8 mouse cellular contexts compared by ENCODE assay signal in genomic region chr5:125392977-125393621, GRCm38 (mm10). TPM values are rescaled to one million over a fixed set of nuclear protein-coding genes. Genes with fewer than 3 reads are reported as not detected.
DNase-seq lines count a peak whose midpoint lies in the region; ATAC-seq and TF ChIP-seq lines count a peak whose summit lies in the region.

No protein-coding gene starts in this region.

- 0 out of 2 replicates have a peak, but pooled peaks have one; percentile 39 for TF ChIP-seq EP300 in liver, embryonic 14.5 days (IDR thresholded peaks at IDR 0.05; ENCODE audit: low read depth)
- TF ChIP-seq EP300 in stomach, postnatal 0 days (optimal IDR thresholded peaks at IDR 0.05) = no peak

- ATAC-seq in CD4-positive, CD25-positive, alpha-beta regulatory T cell, adult 4 months = peak; percentile 66
- peak; percentile 93 for ATAC-seq in heart, embryonic 15.5 days (replicated peaks; ENCODE audit: insufficient number of reproducible peaks, insufficient read depth, low FRiP score, low read depth)
- peak; percentile 86 for ATAC-seq in liver, embryonic 14.5 days (ENCODE audit: insufficient read depth)
- ATAC-seq in neural tube, embryonic 11.5 days (ENCODE audit: insufficient read depth, low FRiP score, low TSS enrichment) = peak; percentile 84
- peak; percentile 92 for ATAC-seq in stomach, postnatal 0 days (ENCODE audit: low FRiP score, low TSS enrichment)

- no peaks in the 10 kb centered on the region for H3K9me3 ChIP-seq in forebrain, embryonic 10.5 days
- H3K9me3 ChIP-seq in heart, embryonic 15.5 days (replicated peaks) = no peaks in the 10 kb centered on the region
- no peaks in the 10 kb centered on the region for H3K9me3 ChIP-seq in liver, embryonic 14.5 days (ENCODE audit: control insufficient read depth, low read length)
- no peaks in the 10 kb centered on the region for H3K9me3 ChIP-seq in neural tube, embryonic 11.5 days (ENCODE audit: control insufficient read depth, low read length)
- no peaks in the 10 kb centered on the region for H3K9me3 ChIP-seq in stomach, postnatal 0 days (ENCODE audit: control insufficient read depth, low read length)

- H3K9ac ChIP-seq in heart, embryonic 15.5 days = peak overlapping the region; percentile 54
- peak overlapping the region; percentile 70 for H3K9ac ChIP-seq in liver, embryonic 14.5 days (replicated peaks)
- peak overlapping the region; percentile 56 for H3K9ac ChIP-seq in neural tube, embryonic 11.5 days (ENCODE audit: low read length)
- H3K9ac ChIP-seq in stomach, postnatal 0 days (ENCODE audit: low read length) = peak overlapping the region; percentile 64

- H3K4me3 ChIP-seq in forebrain, embryonic 10.5 days = peak overlapping the region; percentile 46
- H3K4me3 ChIP-seq in heart, embryonic 15.5 days = peak overlapping the region; percentile 38
- H3K4me3 ChIP-seq in liver, embryonic 14.5 days (ENCODE audit: insufficient read depth in 1 of 2, low read depth in 2 of 2, low read length in 2 of 2) = peak overlapping the region; percentile 55 to 60
- peak overlapping the region; percentile 24 for H3K4me3 ChIP-seq in neural tube, embryonic 11.5 days (ENCODE audit: low read depth, low read length)
- peak overlapping the region; percentile 17 for H3K4me3 ChIP-seq in stomach, postnatal 0 days (ENCODE audit: low read depth, low read length)

- no peak for TF ChIP-seq CTCF in liver, embryonic 14.5 days (IDR thresholded peaks at IDR 0.05; ENCODE audit: low read depth)
- TF ChIP-seq CTCF in stomach, postnatal 0 days (IDR thresholded peaks at IDR 0.05; ENCODE audit: low read depth) = no peak

- peak overlapping the region; percentile 62 for H3K4me2 ChIP-seq in heart, embryonic 15.5 days
- peak overlapping the region; percentile 69 for H3K4me2 ChIP-seq in liver, embryonic 14.5 days (ENCODE audit: low read depth)
- H3K4me2 ChIP-seq in neural tube, embryonic 11.5 days (ENCODE audit: low read depth) = peak overlapping the region; percentile 45
- peak overlapping the region; percentile 51 for H3K4me2 ChIP-seq in stomach, postnatal 0 days (replicated peaks; ENCODE audit: low read depth)

- peaks cover 8% of the 10 kb centered on the region for H3K36me3 ChIP-seq in forebrain, embryonic 10.5 days (replicated peaks)
- H3K36me3 ChIP-seq in heart, embryonic 15.5 days = no peaks in the 10 kb centered on the region
- H3K36me3 ChIP-seq in liver, embryonic 14.5 days (replicated peaks; ENCODE audit: control insufficient read depth, insufficient read depth, low read depth) = peaks cover 6% of the 10 kb centered on the region
- H3K36me3 ChIP-seq in neural tube, embryonic 11.5 days (ENCODE audit: control insufficient read depth, insufficient read depth, low read length) = no peaks in the 10 kb centered on the region
- H3K36me3 ChIP-seq in stomach, postnatal 0 days (ENCODE audit: control insufficient read depth, insufficient read depth, low read length) = no peaks in the 10 kb centered on the region; the same call in 1 of the 2 replicates

- peak; percentile 89 for DNase-seq in c-Kit-positive CD71-negative TER-119-negative erythroid progenitor cells, embryonic 14.5 days (ENCODE audit: low read depth)
- DNase-seq in forebrain, embryonic 10.5 days (ENCODE audit: extremely low spot score, low spot score) = peak; percentile 93
- peak; percentile 98 to 99 for DNase-seq in kidney, postnatal 25 days
- peak; percentile 91 to 94 (median 92) for DNase-seq in liver, embryonic 14.5 days (ENCODE audit: low read depth in 3 of 3, low spot score in 3 of 3)
- DNase-seq in neural tube, embryonic 11.5 days (ENCODE audit: low spot score) = peak; percentile 93
- DNase-seq in stomach, postnatal 0 days (ENCODE audit: low spot score) = peak; percentile 97

- H3K27me3 ChIP-seq in forebrain, embryonic 10.5 days (ENCODE audit: poor library complexity, severe bottlenecking) = 0 out of 2 replicates have a peak, but pooled peaks cover 1% of the 10 kb centered on the region
- no peaks in the 10 kb centered on the region for H3K27me3 ChIP-seq in heart, embryonic 15.5 days
- peaks cover 3% of the 10 kb centered on the region for H3K27me3 ChIP-seq in liver, embryonic 14.5 days (ENCODE audit: control insufficient read depth, insufficient read depth, low read length)
- no peaks in the 10 kb centered on the region for H3K27me3 ChIP-seq in neural tube, embryonic 11.5 days (ENCODE audit: control insufficient read depth, insufficient read depth, low read length)
- no peaks in the 10 kb centered on the region for H3K27me3 ChIP-seq in stomach, postnatal 0 days (ENCODE audit: control insufficient read depth, insufficient read depth, low read length)

- H3K4me1 ChIP-seq in forebrain, embryonic 10.5 days = peaks cover 48% of the 10 kb centered on the region
- H3K4me1 ChIP-seq in heart, embryonic 15.5 days (replicated peaks) = peaks cover 45% of the 10 kb centered on the region
- H3K4me1 ChIP-seq in liver, embryonic 14.5 days (replicated peaks; ENCODE audit: control insufficient read depth in 2 of 2, insufficient read depth in 2 of 2, low read length in 1 of 2) = peaks cover 20 to 37% of the 10 kb centered on the region in 2 experiments
- peaks cover 21% of the 10 kb centered on the region for H3K4me1 ChIP-seq in neural tube, embryonic 11.5 days (ENCODE audit: control insufficient read depth, insufficient read depth, low read length)
- H3K4me1 ChIP-seq in stomach, postnatal 0 days (replicated peaks; ENCODE audit: control insufficient read depth, insufficient read depth) = peaks cover 8% of the 10 kb centered on the region; the same call in 1 of the 2 replicates

- 1% methylated on average over 20 of the region's 20 CpGs for WGBS in forebrain, embryonic 10.5 days
- WGBS in heart, embryonic 15.5 days = 0% methylated on average over 19 of the region's 20 CpGs
- WGBS in liver, embryonic 14.5 days (ENCODE audit: insufficient replicate concordance) = under 1% methylated on average over 20 of the region's 20 CpGs
- WGBS in neural tube, embryonic 11.5 days = under 1% methylated on average over 20 of the region's 20 CpGs
- under 1% methylated on average over 19 of the region's 20 CpGs for WGBS in stomach, postnatal 0 days

- peak overlapping the region; percentile 96 for H3K27ac ChIP-seq in forebrain, embryonic 10.5 days
- H3K27ac ChIP-seq in heart, embryonic 15.5 days = peak overlapping the region; percentile 97
- H3K27ac ChIP-seq in liver, embryonic 14.5 days = peak overlapping the region; percentile 90
- peak overlapping the region; percentile 97 for H3K27ac ChIP-seq in neural tube, embryonic 11.5 days (ENCODE audit: low read depth, low read length)
- H3K27ac ChIP-seq in stomach, postnatal 0 days (replicated peaks) = peak overlapping the region; percentile 96

RNA-seq across cellular contexts. Expression of gene Ubc, which starts 3.1 kb away (rescaled TPM):
- 1,000 to 10,000 TPM in 1 of 2 experiments, 100 to 1,000 TPM in 1; 954 to 1,216 TPM for polyA plus RNA-seq in CD4-positive, CD25-positive, alpha-beta regulatory T cell, adult 4 months (2017; shearing (Covaris generic))
- polyA plus RNA-seq in forebrain, embryonic 10.5 days (2016; fragmentation: Nextera tagmentation; extraction: Ambion mirVana) = 931 and 967 TPM in 2 replicates
- polyA plus RNA-seq in heart, embryonic 15.5 days (2015; fragmentation: Nextera tagmentation; extraction: Ambion mirVana) = 782 and 963 TPM in 2 replicates
- polyA plus RNA-seq in liver, embryonic 14.5 days (2012; rRNA removed) = 155 and 221 TPM in 2 replicates
- 313 and 374 TPM in 2 replicates for polyA plus RNA-seq in liver, embryonic 14.5 days (2014; fragmentation: Nextera tagmentation; extraction: Ambion mirVana)
- 1,090 and 1,143 TPM in 2 replicates for polyA plus RNA-seq in neural tube, embryonic 11.5 days (2014; fragmentation: Nextera tagmentation; extraction: Ambion mirVana)
- polyA plus RNA-seq in stomach, postnatal 0 days (2015; fragmentation: Nextera tagmentation; extraction: Ambion mirVana) = 537 and 549 TPM in 2 replicates

RNA-seq across cellular contexts. Expression of gene Gm10382, which starts 4.0 kb away (rescaled TPM):
- 1 to 10 TPM in 1 of 2 experiments, under 1 TPM in 1; 0.70 to 1.0 TPM for polyA plus RNA-seq in CD4-positive, CD25-positive, alpha-beta regulatory T cell, adult 4 months (2017; shearing (Covaris generic))
- 0.21 and 0.38 TPM in 2 replicates for polyA plus RNA-seq in forebrain, embryonic 10.5 days (2016; fragmentation: Nextera tagmentation; extraction: Ambion mirVana)
- polyA plus RNA-seq in heart, embryonic 15.5 days (2015; fragmentation: Nextera tagmentation; extraction: Ambion mirVana) = 0.30 and 0.48 TPM in 2 replicates
- 0.05 and 0.10 TPM in 2 replicates for polyA plus RNA-seq in liver, embryonic 14.5 days (2012; rRNA removed)
- polyA plus RNA-seq in liver, embryonic 14.5 days (2014; fragmentation: Nextera tagmentation; extraction: Ambion mirVana) = not detected in 2 replicates
- polyA plus RNA-seq in neural tube, embryonic 11.5 days (2014; fragmentation: Nextera tagmentation; extraction: Ambion mirVana) = 0.46 TPM in 1 of 2 replicates, not detected in the other
- polyA plus RNA-seq in stomach, postnatal 0 days (2015; fragmentation: Nextera tagmentation; extraction: Ambion mirVana) = 0.51 and 0.56 TPM in 2 replicates

RNA-seq across cellular contexts. Expression of gene Dhx37, which starts 40.8 kb away (rescaled TPM):
- 1 to 10 TPM; 8.4 to 8.6 TPM for polyA plus RNA-seq in CD4-positive, CD25-positive, alpha-beta regulatory T cell, adult 4 months (2017; shearing (Covaris generic))
- 21.4 and 22.2 TPM in 2 replicates for polyA plus RNA-seq in forebrain, embryonic 10.5 days (2016; fragmentation: Nextera tagmentation; extraction: Ambion mirVana)
- polyA plus RNA-seq in heart, embryonic 15.5 days (2015; fragmentation: Nextera tagmentation; extraction: Ambion mirVana) = 7.0 and 10.4 TPM in 2 replicates
- polyA plus RNA-seq in liver, embryonic 14.5 days (2012; rRNA removed) = 5.5 and 8.1 TPM in 2 replicates
- polyA plus RNA-seq in liver, embryonic 14.5 days (2014; fragmentation: Nextera tagmentation; extraction: Ambion mirVana) = 2.0 and 2.2 TPM in 2 replicates
- polyA plus RNA-seq in neural tube, embryonic 11.5 days (2014; fragmentation: Nextera tagmentation; extraction: Ambion mirVana) = 11.1 and 13.4 TPM in 2 replicates
- 3.3 and 4.5 TPM in 2 replicates for polyA plus RNA-seq in stomach, postnatal 0 days (2015; fragmentation: Nextera tagmentation; extraction: Ambion mirVana)

RNA-seq across cellular contexts. Expression of gene Bri3bp, which starts 48.3 kb away (rescaled TPM):
- 1 to 10 TPM; 4.3 to 7.5 TPM for polyA plus RNA-seq in CD4-positive, CD25-positive, alpha-beta regulatory T cell, adult 4 months (2017; shearing (Covaris generic))
- 56.5 and 57.6 TPM in 2 replicates for polyA plus RNA-seq in forebrain, embryonic 10.5 days (2016; fragmentation: Nextera tagmentation; extraction: Ambion mirVana)
- polyA plus RNA-seq in heart, embryonic 15.5 days (2015; fragmentation: Nextera tagmentation; extraction: Ambion mirVana) = 36.5 and 40.7 TPM in 2 replicates
- 3.7 and 4.9 TPM in 2 replicates for polyA plus RNA-seq in liver, embryonic 14.5 days (2012; rRNA removed)
- 16.4 and 21.1 TPM in 2 replicates for polyA plus RNA-seq in liver, embryonic 14.5 days (2014; fragmentation: Nextera tagmentation; extraction: Ambion mirVana)
- 33.7 and 38.0 TPM in 2 replicates for polyA plus RNA-seq in neural tube, embryonic 11.5 days (2014; fragmentation: Nextera tagmentation; extraction: Ambion mirVana)
- 25.3 and 27.9 TPM in 2 replicates for polyA plus RNA-seq in stomach, postnatal 0 days (2015; fragmentation: Nextera tagmentation; extraction: Ambion mirVana)

RNA-seq across cellular contexts. Expression of gene Scarb1, which starts 52.2 kb away (rescaled TPM):
- polyA plus RNA-seq in CD4-positive, CD25-positive, alpha-beta regulatory T cell, adult 4 months (2017; shearing (Covaris generic)) = 10 to 100 TPM in 1 of 2 experiments, 1 to 10 TPM in 1; 5.9 to 11.6 TPM
- polyA plus RNA-seq in forebrain, embryonic 10.5 days (2016; fragmentation: Nextera tagmentation; extraction: Ambion mirVana) = 51.3 and 54.5 TPM in 2 replicates
- polyA plus RNA-seq in heart, embryonic 15.5 days (2015; fragmentation: Nextera tagmentation; extraction: Ambion mirVana) = 54.8 and 68.1 TPM in 2 replicates
- polyA plus RNA-seq in liver, embryonic 14.5 days (2012; rRNA removed) = 50.1 and 54.1 TPM in 2 replicates
- polyA plus RNA-seq in liver, embryonic 14.5 days (2014; fragmentation: Nextera tagmentation; extraction: Ambion mirVana) = 41.6 and 50.6 TPM in 2 replicates
- polyA plus RNA-seq in neural tube, embryonic 11.5 days (2014; fragmentation: Nextera tagmentation; extraction: Ambion mirVana) = 22.2 and 28.3 TPM in 2 replicates
- polyA plus RNA-seq in stomach, postnatal 0 days (2015; fragmentation: Nextera tagmentation; extraction: Ambion mirVana) = 30.1 and 31.8 TPM in 2 replicates

Comparison
In these comparisons a context has a peak if more than half of its experiments do, and no peak if none do; other contexts are left out.
1. Peak in every context shown above with its lines: DNase-seq, ATAC-seq, H3K4me3 ChIP-seq and H3K27ac ChIP-seq.